Mouse (Mus musculus): ENCODE measurements around the gene Tsr1. TPM values are rescaled to one million over a fixed set of nuclear protein-coding genes. Genes with fewer than 3 reads are reported as not detected.
A peak's percentile ranks its signal among the peaks of the same experiment; 100 is the strongest.

Gene Tsr1
- 28.1 and 32.1 TPM in 2 replicates for polyA plus RNA-seq (2015; fragmentation: Nextera tagmentation; extraction: Ambion mirVana)

GRCm38 (mm10) chr11:74897678-74898516 is at the start of gene Tsr1:
Gene Tsr1 (plus strand): TSS chr11:74898071.
- H3K4me1 ChIP-seq (replicated peaks): peaks cover 40% of the 10 kb centered on the region
- ATAC-seq: peak; percentile 85
- H3K36me3 ChIP-seq: peaks cover 30% of the 10 kb centered on the region
- peak within 1 kb of the TSS; percentile 94 for H3K27ac ChIP-seq
- H3K4me3 ChIP-seq (replicated peaks): peak within 1 kb of the TSS; percentile 91
- H3K9ac ChIP-seq (replicated peaks): peak within 1 kb of the TSS; percentile 91
- H3K27me3 ChIP-seq: no peaks in the 10 kb centered on the region
- peak within 1 kb of the TSS; percentile 83 for H3K4me2 ChIP-seq (replicated peaks)
- under 1% methylated on average over 54 of the region's 54 CpGs for WGBS
- H3K9me3 ChIP-seq: no peaks in the 10 kb centered on the region

- H3K36me3 ChIP-seq: peaks cover 52% of the 10 kb centered on the region
These were observed 46.7 kb upstream of the Tsr1 start for GRCm38 (mm10) chr11:74850998-74851661.

GRCm38 (mm10) chr11:74857756-74858155 is 40.1 kb upstream of the Tsr1 start:
- no peak overlapping the region for H3K4me3 ChIP-seq (replicated peaks)
- no peaks in the 10 kb centered on the region for H3K9me3 ChIP-seq
- no peak overlapping the region for H3K27ac ChIP-seq
- H3K36me3 ChIP-seq: peaks cover 71% of the 10 kb centered on the region
- WGBS: 86% methylated on average over 9 of the region's 9 CpGs
- ATAC-seq: no peak
- no peaks in the 10 kb centered on the region for H3K27me3 ChIP-seq
- H3K9ac ChIP-seq (replicated peaks): no peak overlapping the region
- no peak overlapping the region for H3K4me2 ChIP-seq (replicated peaks)
- H3K4me1 ChIP-seq (replicated peaks): no peaks in the 10 kb centered on the region

More at GRCm38 (mm10) chr11:74850998-74851661, 46.7 kb upstream of the Tsr1 start:
- Histone ChIP-seq H3K4me3 (replicated peaks) (no peak overlapping the region), H3K9me3 (no peaks in the 10 kb centered on the region), H3K4me2 (replicated peaks) (no peak overlapping the region), H3K27me3 (no peaks in the 10 kb centered on the region), H3K27ac (no peak overlapping the region), H3K4me1 (replicated peaks) (peaks cover 8% of the 10 kb centered on the region; the same call in 1 of the 2 replicates), H3K9ac (replicated peaks) (no peak overlapping the region)
- ATAC-seq: no peak
- WGBS: 87% methylated on average over 14 of the region's 14 CpGs

GRCm38 (mm10) chr11:74862129-74862528 is 35.7 kb upstream of the Tsr1 start:
- Histone ChIP-seq H3K9me3 (no peaks in the 10 kb centered on the region), H3K4me3 (replicated peaks) (no peak overlapping the region), H3K9ac (replicated peaks) (no peak overlapping the region), H3K4me2 (replicated peaks) (no peak overlapping the region), H3K36me3 (peaks cover 87% of the 10 kb centered on the region), H3K4me1 (replicated peaks) (no peaks in the 10 kb centered on the region), H3K27ac (no peak overlapping the region), H3K27me3 (no peaks in the 10 kb centered on the region)
- no peak for ATAC-seq
- WGBS: 87% methylated on average over 5 of the region's 5 CpGs

GRCm38 (mm10) chr11:74863471-74863870 is 34.4 kb upstream of the Tsr1 start:
- no peak overlapping the region for H3K4me2 ChIP-seq (replicated peaks)
- H3K4me3 ChIP-seq (replicated peaks): no peak overlapping the region
- 0 out of 2 replicates have a peak, but pooled peaks have one; percentile 49 for ATAC-seq
- no peak overlapping the region for H3K27ac ChIP-seq
- 31% methylated on average over 11 of the region's 11 CpGs for WGBS
- peaks cover 88% of the 10 kb centered on the region for H3K36me3 ChIP-seq
- H3K9me3 ChIP-seq: no peaks in the 10 kb centered on the region
- H3K4me1 ChIP-seq (replicated peaks): no peaks in the 10 kb centered on the region
- H3K27me3 ChIP-seq: no peaks in the 10 kb centered on the region
- H3K9ac ChIP-seq (replicated peaks): no peak overlapping the region

- Histone ChIP-seq H3K9ac (replicated peaks) (no peak overlapping the region), H3K4me3 (replicated peaks) (no peak overlapping the region), H3K9me3 (no peaks in the 10 kb centered on the region), H3K36me3 (peaks cover 86% of the 10 kb centered on the region), H3K4me2 (replicated peaks) (no peak overlapping the region), H3K27ac (no peak overlapping the region), H3K27me3 (no peaks in the 10 kb centered on the region), H3K4me1 (replicated peaks) (peaks cover 6% of the 10 kb centered on the region)
- WGBS: 89% methylated on average over 9 of the region's 9 CpGs
- no peak for ATAC-seq
These were observed 33.5 kb upstream of the Tsr1 start for GRCm38 (mm10) chr11:74864421-74864820.

- no peak overlapping the region for H3K4me3 ChIP-seq (replicated peaks)
- no peaks in the 10 kb centered on the region for H3K9me3 ChIP-seq
- H3K27ac ChIP-seq: no peak overlapping the region
- no peak for ATAC-seq
- H3K36me3 ChIP-seq: peaks cover 77% of the 10 kb centered on the region
- H3K4me2 ChIP-seq (replicated peaks): no peak overlapping the region
- H3K27me3 ChIP-seq: no peaks in the 10 kb centered on the region
- no peak overlapping the region for H3K9ac ChIP-seq (replicated peaks)
- WGBS: 89% methylated on average over 9 of the region's 9 CpGs
- peaks cover 15% of the 10 kb centered on the region for H3K4me1 ChIP-seq (replicated peaks)
These were observed 32.6 kb upstream of the Tsr1 start for GRCm38 (mm10) chr11:74865252-74865651.

- ATAC-seq: no peak
- H3K9ac ChIP-seq (replicated peaks): no peak overlapping the region
- H3K9me3 ChIP-seq: no peaks in the 10 kb centered on the region
- H3K4me1 ChIP-seq (replicated peaks): peaks cover 28% of the 10 kb centered on the region
- 90% methylated on average over 4 of the region's 4 CpGs for WGBS
- H3K27ac ChIP-seq: no peak overlapping the region
- no peaks in the 10 kb centered on the region for H3K27me3 ChIP-seq
- H3K36me3 ChIP-seq: peaks cover 65% of the 10 kb centered on the region
- no peak overlapping the region for H3K4me2 ChIP-seq (replicated peaks)
- no peak overlapping the region for H3K4me3 ChIP-seq (replicated peaks)
These were observed 31.2 kb upstream of the Tsr1 start for GRCm38 (mm10) chr11:74866640-74867039.

- peaks cover 59% of the 10 kb centered on the region for H3K36me3 ChIP-seq
- H3K4me2 ChIP-seq (replicated peaks): no peak overlapping the region
- no peaks in the 10 kb centered on the region for H3K9me3 ChIP-seq
- H3K27me3 ChIP-seq: no peaks in the 10 kb centered on the region
- no peak overlapping the region for H3K4me3 ChIP-seq (replicated peaks)
- peaks cover 33% of the 10 kb centered on the region for H3K4me1 ChIP-seq (replicated peaks)
- H3K9ac ChIP-seq (replicated peaks): no peak overlapping the region
- no peak overlapping the region for H3K27ac ChIP-seq
- 83% methylated on average over 2 of the region's 2 CpGs for WGBS
- ATAC-seq: no peak
These were observed 30.7 kb upstream of the Tsr1 start for GRCm38 (mm10) chr11:74867181-74867580.

GRCm38 (mm10) chr11:74868046-74868760 is 29.7 kb upstream of the Tsr1 start:
- Histone ChIP-seq H3K9me3 (no peaks in the 10 kb centered on the region), H3K36me3 (peaks cover 49% of the 10 kb centered on the region), H3K27ac (peak overlapping the region; percentile 84; the same call in 1 of the 2 replicates), H3K27me3 (no peaks in the 10 kb centered on the region), H3K4me1 (replicated peaks) (peaks cover 34% of the 10 kb centered on the region), H3K4me2 (replicated peaks) (no peak overlapping the region), H3K4me3 (replicated peaks) (no peak overlapping the region), H3K9ac (replicated peaks) (no peak overlapping the region)
- 93% methylated on average over 13 of the region's 13 CpGs for WGBS
- ATAC-seq: no peak

GRCm38 (mm10) chr11:74869603-74870002 is 28.3 kb upstream of the Tsr1 start:
- Histone ChIP-seq H3K27ac (peak overlapping the region; percentile 84), H3K4me3 (replicated peaks) (no peak overlapping the region), H3K9me3 (no peaks in the 10 kb centered on the region), H3K4me1 (replicated peaks) (peaks cover 40% of the 10 kb centered on the region), H3K4me2 (replicated peaks) (peak overlapping the region; percentile 30), H3K9ac (replicated peaks) (0 out of 2 replicates have a peak overlapping the region, but pooled peaks have one; percentile 8), H3K36me3 (peaks cover 38% of the 10 kb centered on the region), H3K27me3 (no peaks in the 10 kb centered on the region)
- peak; percentile 75 for ATAC-seq
- 71% methylated on average over 6 of the region's 6 CpGs for WGBS

- no peak for ATAC-seq
- Histone ChIP-seq H3K4me1 (replicated peaks) (peaks cover 45% of the 10 kb centered on the region), H3K4me3 (replicated peaks) (no peak overlapping the region), H3K9ac (replicated peaks) (no peak overlapping the region), H3K4me2 (replicated peaks) (peak overlapping the region; percentile 30), H3K9me3 (no peaks in the 10 kb centered on the region), H3K36me3 (peaks cover 28% of the 10 kb centered on the region), H3K27ac (peak overlapping the region; percentile 84), H3K27me3 (no peaks in the 10 kb centered on the region)
- 82% methylated on average over 4 of the region's 4 CpGs for WGBS
These were observed 27.3 kb upstream of the Tsr1 start for GRCm38 (mm10) chr11:74870544-74870943.
